Mouse (Mus musculus) kidney, adult 2 months (tissue): Measurements from ENCODE around the gene Gsto1. TPM values are rescaled to one million over a fixed set of nuclear protein-coding genes. Genes with fewer than 3 reads are reported as not detected.
"Not testable (repeated sequence)": the region's sequence is repeated elsewhere in the genome, so short reads cannot be mapped to it uniquely, and the experiment has no call there.

Experiments
- DNase-seq: peaks from one replicate; pipeline ENCODE4 v3.0.0; 2021
- H3K27ac ChIP-seq: fragments of 200-500 bp; 2 replicates; pipeline ENCODE4 v1.5.1; 2012; ENCODE audit warnings: low read depth, low read length, control low read depth, inconsistent platforms; ENCODE audit not compliant: insufficient read depth
- H3K27me3 ChIP-seq: fragments of 200-500 bp; replicated peaks from 2 replicates; pipeline ENCODE4 v1.6.1; 2012; ENCODE audit warnings: mild to moderate bottlenecking, moderate library complexity, low read length, inconsistent platforms; ENCODE audit not compliant: control insufficient read depth, insufficient read depth
- H3K36me3 ChIP-seq: fragments of 200-500 bp; 2 replicates; pipeline ENCODE4 v1.6.1; 2012; ENCODE audit warnings: mild to moderate bottlenecking, moderate library complexity, low read length, inconsistent platforms; ENCODE audit not compliant: control insufficient read depth, insufficient read depth
- H3K4me1 ChIP-seq: fragments of 200-500 bp; 2 replicates; pipeline ENCODE4 v1.6.1; 2011; ENCODE audit warnings: low read length; ENCODE audit not compliant: control insufficient read depth, insufficient read depth
- H3K4me3 ChIP-seq: fragments of 200-500 bp; 2 replicates; pipeline ENCODE4 v1.5.1; 2011; ENCODE audit warnings: mild to moderate bottlenecking, low read depth, low read length, control low read depth; ENCODE audit not compliant: insufficient read depth
- CTCF ChIP-seq: fragments of 200-500 bp; conservative IDR thresholded peaks from 2 replicates; pipeline ENCODE4 v1.5.1; 2011; ENCODE audit warnings: low read depth, mild to moderate bottlenecking, control low read depth, low read length, moderate library complexity, mixed read lengths; ENCODE audit not compliant: insufficient read depth, insufficient read length
- POLR2A ChIP-seq: fragments of 200-500 bp; IDR thresholded peaks from one replicate; pipeline ENCODE4 v1.6.1; 2011; ENCODE audit warnings: low read depth, low read length, control low read depth
- WGBS: fragments of 180-500 bp; shearing (Covaris S2); methylation state at CpG from one replicate; pipeline ENCODE4 v1.1.7; 2018; 5-methylcytosine and 5-hydroxymethylcytosine counted together
- polyA plus RNA-seq: library from polyadenylated mRNA; depleted of rRNA; stranded (reverse); fragments of >200 nt; gene quantifications from 2 replicates; pipeline ENCODE4 v1.2.3, GENCODE M21; 2012

The Gsto1 gene
- polyA plus RNA-seq, 1 experiment = 85.1 TPM

GRCm38 (mm10) chr19:47837527-47837901 is 17.3 kb upstream of the Gsto1 start:
- no peaks in the 10 kb centered on the region for H3K36me3 ChIP-seq
- DNase-seq = no peak
- 3% methylated on average over 6 of the region's 6 CpGs for WGBS
- TF ChIP-seq CTCF (no peak), POLR2A (no peak)
- H3K4me3 ChIP-seq = peak overlapping the region; percentile 19
- no peaks in the 10 kb centered on the region for H3K4me1 ChIP-seq
- no peak overlapping the region for H3K27ac ChIP-seq
- H3K27me3 ChIP-seq = 0 out of 2 replicates have a peak, but pooled peaks cover 2% of the 10 kb centered on the region

DNA sequence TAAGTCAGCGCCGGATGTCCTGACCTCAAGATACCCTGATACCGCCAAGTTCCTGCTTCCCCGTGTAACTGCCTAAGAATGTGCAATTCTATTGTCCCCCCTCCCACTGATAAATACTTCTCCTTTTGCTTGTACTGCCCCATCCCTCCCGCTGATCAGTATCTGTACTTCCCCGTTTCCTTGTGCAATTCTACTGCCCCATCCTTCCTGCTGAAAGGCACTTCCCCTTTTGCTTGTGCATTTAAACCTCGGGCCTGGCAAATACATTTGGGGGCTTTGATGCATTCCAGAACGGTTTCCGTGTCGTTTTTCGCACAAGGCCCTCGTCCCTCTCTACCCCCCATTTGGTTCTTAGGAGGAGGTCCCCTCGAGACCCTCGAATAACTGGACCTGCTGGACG is 13.5 kb upstream of the Gsto1 start:
- not testable (repeated sequence) for DNase-seq, H3K4me1 ChIP-seq, H3K4me3 ChIP-seq, H3K36me3 ChIP-seq, H3K27me3 ChIP-seq, H3K27ac ChIP-seq
- WGBS = 76% methylated on average over 15 of the region's 15 CpGs

- no peaks in the 10 kb centered on the region for H3K36me3 ChIP-seq
- no peak overlapping the region for H3K4me3 ChIP-seq
- WGBS = 84% methylated on average over 3 of the region's 3 CpGs
- H3K27ac ChIP-seq = no peak overlapping the region
- TF ChIP-seq POLR2A = no peak
- no peak for TF ChIP-seq CTCF
- no peaks in the 10 kb centered on the region for H3K27me3 ChIP-seq
- H3K4me1 ChIP-seq = peaks cover 3% of the 10 kb centered on the region; the same call in 1 of the 2 replicates
- DNase-seq = no peak
These were observed 5.0 kb upstream of the Gsto1 start for GRCm38 (mm10) chr19:47849735-47850134.

DNA sequence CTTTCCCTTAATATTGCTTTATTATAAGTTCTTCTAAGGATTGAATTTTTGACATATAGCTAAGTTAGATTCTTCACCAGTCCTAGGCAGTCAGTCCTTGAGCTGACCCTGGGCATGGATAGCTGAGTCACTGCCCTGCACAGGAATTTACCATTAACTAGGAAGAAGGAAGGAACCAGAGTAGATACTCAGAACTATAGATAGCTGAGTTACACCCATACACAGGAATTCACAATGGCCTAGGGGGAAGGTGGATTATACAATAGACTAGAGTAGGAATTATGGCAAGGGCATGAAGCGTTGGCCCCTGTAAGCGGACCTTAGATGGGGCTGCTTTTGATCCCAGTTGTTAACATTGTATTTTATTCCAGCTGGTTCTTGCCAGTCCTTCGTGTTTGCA is 2.6 kb upstream of the Gsto1 start:
- not testable (repeated sequence) for H3K36me3 ChIP-seq, H3K27me3 ChIP-seq, DNase-seq, H3K4me1 ChIP-seq, H3K27ac ChIP-seq, H3K4me3 ChIP-seq
- 80% methylated on average over 3 of the region's 3 CpGs for WGBS

DNA sequence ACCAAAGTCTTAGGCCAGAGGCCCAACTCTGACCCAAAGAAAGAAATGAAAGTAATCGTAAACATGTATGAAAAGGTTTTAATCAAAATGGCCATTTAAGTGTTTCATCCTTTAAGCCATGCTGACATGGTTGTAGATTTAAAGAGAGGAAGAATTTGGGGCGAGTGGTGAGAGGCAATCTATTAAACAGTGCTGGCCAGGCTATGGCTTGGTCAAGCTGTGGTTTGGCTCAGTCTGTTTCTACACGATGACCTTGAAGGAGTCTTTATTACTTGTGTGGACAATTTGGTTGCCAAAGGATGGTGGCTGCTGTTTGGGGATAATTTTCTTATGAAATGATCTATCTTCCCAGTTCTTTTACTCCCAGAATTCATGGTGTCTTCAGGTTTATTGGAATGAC is 1.7 kb upstream of the Gsto1 start:
- Histone ChIP-seq H3K36me3 (no peaks in the 10 kb centered on the region), H3K4me1 (peaks cover 6% of the 10 kb centered on the region; the same call in 1 of the 2 replicates), H3K4me3 (no peak overlapping the region), H3K27ac (no peak overlapping the region), H3K27me3 (no peaks in the 10 kb centered on the region)
- TF ChIP-seq CTCF (no peak), POLR2A (no peak)
- DNase-seq = no peak
- 89% methylated on average over 3 of the region's 3 CpGs for WGBS

- Histone ChIP-seq H3K36me3 (no peaks in the 10 kb centered on the region; the same call in 1 of the 2 replicates), H3K4me1 (peaks cover 6% of the 10 kb centered on the region; the same call in 1 of the 2 replicates), H3K27ac (0 out of 2 replicates have a peak overlapping the region, but pooled peaks have one; percentile 8), H3K27me3 (no peaks in the 10 kb centered on the region), H3K4me3 (peak overlapping the region; percentile 58)
- TF ChIP-seq POLR2A = no peak
- no peak for TF ChIP-seq CTCF
- DNase-seq = no peak
- 18% methylated on average over 13 of the region's 13 CpGs for WGBS
These were observed 597 bp upstream of the Gsto1 start for GRCm38 (mm10) chr19:47853951-47854795.

DNA sequence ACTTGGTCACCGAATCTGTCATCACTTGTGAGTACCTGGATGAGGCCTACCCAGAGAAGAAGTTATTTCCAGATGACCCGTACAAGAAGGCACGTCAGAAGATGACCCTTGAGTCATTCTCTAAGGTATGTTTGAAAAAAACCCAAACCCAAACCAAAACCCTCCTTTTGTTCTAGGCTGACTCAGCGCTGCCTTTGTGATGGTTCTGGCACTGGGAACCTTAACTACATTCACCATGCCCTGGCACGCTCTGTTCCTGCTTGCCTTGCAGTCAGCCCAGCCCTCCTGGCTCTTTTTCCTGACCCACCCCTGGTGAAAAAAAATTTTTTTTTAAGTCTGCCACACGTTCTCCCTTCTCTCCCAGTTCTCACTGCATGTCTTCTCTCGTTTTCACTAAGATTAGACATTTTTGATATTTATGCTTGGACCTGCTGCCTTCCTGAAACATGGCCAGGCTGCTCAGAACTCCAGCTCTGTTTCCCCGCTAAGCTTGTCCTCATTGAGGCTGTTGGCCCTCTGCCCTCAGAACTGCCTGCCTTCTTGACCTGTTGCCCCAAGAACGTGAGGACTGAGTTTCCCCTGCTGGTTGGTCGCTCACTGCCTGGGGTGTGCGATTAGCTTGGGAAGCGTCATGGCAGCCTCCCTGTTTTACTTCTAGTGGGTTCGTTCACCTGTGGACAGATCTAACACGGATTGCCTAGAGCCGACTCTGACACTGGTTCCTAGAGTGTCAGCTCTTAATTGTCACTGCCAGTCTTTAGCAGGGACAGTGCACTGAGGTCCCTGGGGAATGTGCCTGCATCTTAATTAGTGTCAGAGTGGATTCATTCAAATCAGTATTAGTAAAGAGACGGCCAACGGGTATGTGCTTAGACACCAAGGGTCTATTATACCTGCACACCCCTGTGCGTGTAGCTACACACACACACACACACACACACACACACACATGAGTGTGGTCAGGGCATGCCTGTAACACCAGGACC is 3.5 kb downstream of the Gsto1 start:
- Histone ChIP-seq H3K27me3 (no peaks in the 10 kb centered on the region), H3K4me1 (peaks cover 6% of the 10 kb centered on the region; the same call in 1 of the 2 replicates), H3K36me3 (no peaks in the 10 kb centered on the region; the same call in 1 of the 2 replicates), H3K4me3 (no peak overlapping the region), H3K27ac (no peak overlapping the region)
- no peak for DNase-seq
- 79% methylated on average over 18 of the region's 18 CpGs for whole genome bisulfite sequencing
- TF ChIP-seq POLR2A (no peak), CTCF (no peak)
